Mouse (Mus musculus) retina, postnatal 1 day (tissue): ENCODE data around the gene Gm11549.
A peak's percentile ranks its signal among the peaks of the same experiment; 100 is the strongest.

Experiments
- DNase-seq: peaks from one replicate; pipeline ENCODE4 v3.0.0-alpha.2; 2012

The Gm11549 gene

GRCm38 (mm10) chr3:36505809-36506735 lies 15.5 kb downstream of the Gm11549 start:
- peak; percentile 30 for DNase-seq

- no peak for DNase-seq
Observed at GRCm38 (mm10) chr3:36505306-36505705, 16.3 kb downstream of the Gm11549 start.

GRCm38 (mm10) chr3:36501546-36501945 lies 20.1 kb downstream of the Gm11549 start:
- no peak for DNase-seq

DNA sequence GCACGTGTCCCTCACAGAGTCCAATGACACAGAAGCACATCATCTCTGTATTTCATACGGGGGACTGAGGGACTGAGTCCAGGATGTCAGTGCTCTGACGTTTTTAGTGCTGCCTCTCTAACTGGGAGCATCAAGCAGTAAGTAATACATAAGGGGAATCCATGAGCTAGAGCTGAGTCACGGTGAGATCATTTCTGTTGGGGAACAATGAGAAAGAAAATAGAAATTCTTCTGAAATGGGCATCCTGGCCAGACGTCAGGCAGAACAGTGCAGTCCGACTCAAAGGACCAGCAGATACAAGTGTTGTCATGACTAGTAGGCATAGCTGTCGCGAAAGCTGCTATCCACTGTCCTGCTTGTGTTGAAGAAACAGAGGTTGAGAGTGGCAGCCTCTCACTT lies 20.6 kb downstream of the Gm11549 start:
- no peak for DNase-seq

- no peak for DNase-seq
Observed at GRCm38 (mm10) chr3:36499418-36499817, 22.2 kb downstream of the Gm11549 start.

DNA sequence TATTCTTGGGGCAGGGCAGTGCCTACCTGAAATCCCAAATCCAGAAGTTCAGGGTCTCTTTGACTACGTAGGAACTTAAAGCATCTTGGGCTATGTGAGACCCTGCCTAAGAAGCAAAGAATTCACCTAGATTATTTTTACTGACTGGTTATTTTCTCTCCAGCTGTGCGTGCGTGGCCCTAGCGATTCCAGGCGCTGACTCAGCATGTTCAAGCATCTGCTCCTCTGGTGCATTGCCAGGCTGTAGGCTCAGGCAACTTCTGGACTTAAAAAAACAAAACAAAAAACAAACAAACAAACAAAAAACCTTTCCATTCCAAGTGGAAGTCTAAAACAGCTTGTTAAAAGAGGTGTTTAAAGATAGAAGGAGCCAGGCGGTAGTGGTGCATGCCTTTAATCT lies 23.4 kb downstream of the Gm11549 start:
- DNase-seq, result no peak

GRCm38 (mm10) chr3:36496746-36497145 lies 24.9 kb downstream of the Gm11549 start:
- peak; percentile 85 for DNase-seq

- DNase-seq, result no peak
Observed at GRCm38 (mm10) chr3:36496273-36496672, 25.3 kb downstream of the Gm11549 start.

- DNase-seq, result peak; percentile 92
Observed at GRCm38 (mm10) chr3:36495436-36495835, 26.2 kb downstream of the Gm11549 start.

DNA sequence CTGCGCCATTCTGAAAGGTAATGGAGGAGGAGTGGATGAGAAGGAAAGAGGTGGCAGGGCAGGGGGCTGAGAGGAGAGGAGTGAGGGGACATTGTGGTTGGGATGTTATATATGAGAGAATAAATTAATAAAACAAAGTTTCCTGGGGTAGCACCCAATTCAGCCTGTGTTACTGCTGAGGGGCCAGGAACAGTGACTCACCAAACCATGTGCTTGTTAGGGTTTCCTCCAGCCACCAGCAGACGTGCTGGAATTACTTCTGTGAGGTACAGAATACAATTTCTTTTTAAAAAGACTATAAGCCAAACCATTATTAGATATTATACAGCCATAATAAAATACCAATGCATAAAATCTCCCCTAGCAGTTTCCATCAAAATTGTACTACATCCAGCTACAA lies 27.0 kb downstream of the Gm11549 start:
- no peak for DNase-seq

- no peak for DNase-seq
Observed at GRCm38 (mm10) chr3:36493641-36494283, 27.9 kb downstream of the Gm11549 start.

- no peak for DNase-seq
Observed at GRCm38 (mm10) chr3:36492716-36493391, 28.8 kb downstream of the Gm11549 start.

DNA sequence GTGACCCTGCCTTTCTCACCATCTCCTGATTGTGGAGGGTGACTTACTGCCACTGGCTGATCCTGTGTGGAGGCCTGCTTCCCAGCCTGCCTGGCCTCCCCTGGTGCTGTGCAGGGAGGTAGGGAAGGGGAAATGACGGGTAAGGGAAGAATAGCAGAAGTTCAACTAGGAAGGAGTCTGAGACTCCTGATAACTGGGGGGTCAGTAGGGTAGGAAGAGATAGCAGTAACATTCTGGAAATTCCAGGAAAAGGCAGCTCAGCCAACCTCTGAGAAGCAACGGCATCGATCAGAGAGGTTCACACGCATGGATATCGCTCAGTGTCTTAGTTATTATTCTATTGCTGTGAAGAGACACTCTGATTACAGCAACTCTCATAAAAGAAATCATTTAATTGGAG lies 30.1 kb downstream of the Gm11549 start:
- no peak for DNase-seq

DNA sequence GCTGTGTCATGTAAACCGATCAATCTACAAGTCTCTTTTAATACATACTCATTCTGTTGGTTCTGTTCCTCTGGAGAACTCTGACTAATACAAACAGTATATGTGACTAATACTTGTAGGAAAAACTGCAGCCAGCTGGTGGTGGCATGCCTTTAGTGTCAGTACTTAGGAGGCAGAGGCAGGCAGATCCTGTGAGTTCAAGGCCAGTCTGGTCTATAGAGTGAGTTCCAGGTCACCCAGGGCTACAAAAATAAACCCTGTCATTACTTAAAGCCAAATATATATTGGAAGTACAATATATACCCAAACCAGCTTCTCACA lies 32.1 kb downstream of the Gm11549 start:
- no peak for DNase-seq

DNA sequence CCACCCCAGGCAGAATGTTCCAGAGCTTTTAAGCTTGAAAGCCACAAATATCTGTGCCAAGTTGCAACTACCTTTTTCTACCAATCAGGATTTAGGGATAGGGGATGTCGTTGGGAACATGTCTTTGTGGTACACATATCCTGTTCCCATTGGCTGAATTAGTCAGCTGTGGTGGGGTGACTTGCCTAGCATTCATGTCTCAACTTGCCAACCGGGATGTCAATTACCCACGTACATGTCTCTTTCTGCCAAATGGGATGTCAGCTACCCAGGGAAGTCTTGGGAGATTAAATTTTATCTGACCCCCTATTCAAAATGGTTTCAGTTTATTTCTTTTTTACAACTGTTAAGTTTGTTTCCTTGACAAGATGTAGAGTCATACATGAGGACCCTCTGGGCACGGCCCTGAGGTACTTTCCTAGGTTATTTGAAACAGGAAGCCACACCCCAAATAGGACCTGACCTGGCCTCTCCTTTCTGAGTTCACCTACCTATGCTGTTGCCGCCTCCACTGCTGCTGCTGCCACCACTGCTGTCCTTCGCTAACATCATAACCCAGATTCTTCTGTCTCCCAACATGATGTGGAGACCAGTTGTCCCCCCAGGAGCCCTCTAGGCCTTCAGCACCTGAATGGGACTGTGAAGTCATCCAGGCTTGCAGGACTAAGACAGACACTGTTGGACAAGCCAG lies 32.6 kb downstream of the Gm11549 start:
- DNase-seq, result no peak

- DNase-seq, result no peak
Observed at GRCm38 (mm10) chr3:36488367-36488766, 33.2 kb downstream of the Gm11549 start.

DNA sequence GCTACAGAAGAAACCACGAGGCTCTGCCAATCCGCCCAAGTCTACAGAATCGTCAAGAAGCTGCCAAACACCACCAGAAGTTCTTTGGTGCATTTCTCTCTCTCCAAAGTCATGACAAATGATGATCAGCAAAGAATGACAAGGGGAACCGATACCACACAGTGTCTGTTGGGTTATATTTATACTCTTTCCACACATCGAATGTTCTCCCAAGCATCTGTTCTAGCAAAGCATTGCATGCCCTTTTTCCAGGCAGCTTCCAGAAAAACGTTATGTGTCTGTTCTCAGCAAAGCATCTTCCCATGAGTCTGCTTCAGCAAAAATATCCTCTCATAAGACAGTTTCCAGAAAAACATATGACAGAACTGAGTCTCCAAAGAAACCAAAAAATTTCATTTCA lies 34.7 kb downstream of the Gm11549 start:
- DNase-seq, result no peak

DNA sequence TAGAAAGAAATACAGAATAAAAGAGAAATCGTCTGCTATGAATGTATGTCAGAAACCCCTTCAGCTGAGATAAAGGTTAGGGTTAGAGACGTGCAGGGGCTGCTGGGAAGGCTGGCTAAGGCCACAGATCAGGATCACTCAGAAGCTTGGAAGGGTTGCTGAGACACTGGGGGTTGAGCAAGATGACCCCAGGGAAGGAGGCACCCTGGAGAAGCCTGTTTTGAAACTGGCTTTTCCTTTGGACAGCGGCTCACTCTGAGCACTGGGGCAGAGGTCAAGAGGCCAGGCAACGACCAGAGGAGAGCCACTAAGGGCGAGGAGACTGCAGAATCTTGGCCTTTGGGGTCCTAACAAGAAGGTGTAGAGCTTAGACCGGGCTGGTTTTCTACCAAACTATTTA lies 35.4 kb downstream of the Gm11549 start:
- no peak for DNase-seq

- DNase-seq, result no peak
Observed at GRCm38 (mm10) chr3:36484292-36484691, 37.3 kb downstream of the Gm11549 start.

DNA sequence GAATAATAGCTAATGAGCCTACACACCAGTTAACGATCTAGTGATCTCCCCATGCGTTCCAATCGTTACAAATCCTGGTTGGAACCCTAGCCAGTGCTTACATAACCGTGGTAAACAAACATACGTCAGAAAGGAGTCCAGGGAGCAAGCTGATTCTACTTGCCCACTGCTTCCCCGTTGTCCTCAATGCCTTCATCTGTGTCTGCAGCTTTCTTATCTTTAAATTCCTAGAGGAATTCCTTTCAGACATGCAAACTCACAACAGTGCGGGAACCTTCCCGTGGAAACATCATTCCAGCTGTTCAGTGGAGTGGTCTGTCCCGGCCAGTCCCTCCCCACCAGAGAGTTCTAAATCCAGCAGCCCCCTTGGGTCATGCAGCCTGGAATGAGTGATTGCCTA lies 38.7 kb downstream of the Gm11549 start:
- no peak for DNase-seq

DNA sequence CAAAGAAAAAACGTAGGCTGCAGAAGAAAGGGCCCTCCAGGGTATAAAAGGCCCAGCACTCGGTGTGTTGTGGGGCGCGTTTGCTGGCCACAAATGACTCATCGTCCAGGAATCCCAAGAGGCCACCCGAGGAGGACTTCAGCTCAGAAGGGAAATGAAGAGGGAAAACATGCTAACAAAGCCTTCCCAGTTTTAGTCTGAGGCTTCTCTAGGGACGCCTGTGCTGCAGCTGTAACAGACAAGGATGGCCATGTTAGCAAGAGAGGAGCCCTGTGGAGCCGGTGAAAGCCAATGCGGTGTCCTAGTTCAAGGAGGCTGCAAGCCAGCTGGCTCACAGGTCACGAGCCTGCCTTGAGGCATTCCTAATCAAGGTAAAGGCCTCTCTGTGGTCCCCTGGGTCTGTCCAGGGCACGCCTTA lies 39.8 kb downstream of the Gm11549 start:
- DNase-seq, result peak; percentile 85

DNA sequence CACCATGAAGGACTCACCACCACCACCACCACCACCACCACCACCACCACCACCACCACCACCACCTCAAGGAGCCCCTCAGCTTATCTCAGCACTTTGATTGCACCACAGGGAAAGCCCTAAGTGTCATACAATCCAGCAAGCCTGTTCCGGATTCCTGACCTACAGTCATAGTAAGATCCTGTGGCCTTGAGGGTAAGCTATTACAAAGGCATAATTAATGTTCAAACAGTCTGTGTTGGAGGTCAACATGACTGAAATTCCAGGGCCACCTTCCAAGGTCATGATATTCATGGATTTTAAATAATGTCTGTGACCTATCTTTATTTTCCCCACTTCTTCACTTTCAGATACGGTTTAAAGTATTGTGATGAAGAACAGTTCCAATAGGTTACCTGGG lies 41.1 kb downstream of the Gm11549 start:
- DNase-seq, result no peak

DNA sequence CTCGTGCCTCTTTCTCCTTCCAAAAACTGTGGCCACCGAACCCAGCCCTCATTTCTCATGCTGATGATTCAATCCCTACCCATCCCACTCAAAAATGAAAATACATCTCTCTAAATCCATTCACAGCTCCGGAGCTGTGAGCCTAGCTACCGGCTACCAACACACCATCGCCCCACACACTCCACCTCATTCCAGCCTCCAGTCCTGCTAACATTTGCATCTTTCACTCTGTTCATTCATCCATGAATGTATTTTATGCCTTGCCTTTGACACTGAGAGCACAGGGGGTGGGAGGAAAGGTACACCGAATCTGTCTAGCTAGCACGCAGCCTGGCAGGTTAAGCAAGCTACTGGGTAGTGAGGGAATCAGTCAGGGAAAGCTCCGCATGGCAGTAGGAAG lies 42.8 kb downstream of the Gm11549 start:
- no peak for DNase-seq
